Mouse (Mus musculus) limb, embryonic 14.5 days (tissue): ENCODE results near the gene Zbtb20. TPM values are rescaled to one million over a fixed set of nuclear protein-coding genes. Genes with fewer than 3 reads are reported as not detected.

ENCODE experiments used
- ATAC-seq: fragments of 200-750 bp; cut with Nextera tagmentation; 2 replicates; pipeline ENCODE4 v1.8.0; 2017; ENCODE audit warnings: low read depth, moderate number of reproducible peaks, moderate TSS enrichment; ENCODE audit not compliant: low FRiP score
- DNase-seq: peaks from one replicate; pipeline ENCODE4 v3.0.0-alpha.2; 2015; ENCODE audit warnings: low spot score
- H3K27ac ChIP-seq: fragments of 300-500 bp; sonication (generic); replicated peaks from 2 replicates; pipeline ENCODE4 v1.5.1; 2014; ENCODE audit warnings: low read depth, mild to moderate bottlenecking, low read length, moderate library complexity, mixed read lengths
- H3K27me3 ChIP-seq: fragments of 300-500 bp; sonication (generic); 2 replicates; pipeline ENCODE4 v1.6.1; 2014; ENCODE audit warnings: low read length, mixed read lengths; ENCODE audit not compliant: control insufficient read depth, insufficient read depth
- H3K36me3 ChIP-seq: fragments of 300-500 bp; sonication (generic); 2 replicates; pipeline ENCODE4 v1.6.1; 2014; ENCODE audit warnings: mild to moderate bottlenecking, low read length, moderate library complexity, mixed read lengths; ENCODE audit not compliant: control insufficient read depth, insufficient read depth
- H3K4me1 ChIP-seq: fragments of 300-500 bp; sonication (generic); 2 replicates; pipeline ENCODE4 v1.6.1; 2014; ENCODE audit warnings: antibody characterized with exemption, low read length, mixed read lengths; ENCODE audit not compliant: control insufficient read depth, insufficient read depth
- H3K4me2 ChIP-seq: fragments of 300-500 bp; sonication (generic); replicated peaks from 2 replicates; pipeline ENCODE4 v1.6.1; 2014; ENCODE audit warnings: low read depth, mild to moderate bottlenecking, low read length, moderate library complexity; ENCODE audit not compliant: severe bottlenecking
- H3K4me3 ChIP-seq: fragments of 300-500 bp; sonication (generic); replicated peaks from 2 replicates; pipeline ENCODE4 v1.5.1; 2014; ENCODE audit warnings: low read length
- H3K9ac ChIP-seq: fragments of 300-500 bp; sonication (generic); 2 replicates; pipeline ENCODE4 v1.6.1; 2014; ENCODE audit warnings: mild to moderate bottlenecking, low read depth, low read length, moderate library complexity; ENCODE audit not compliant: severe bottlenecking
- H3K9me3 ChIP-seq: fragments of 300-500 bp; sonication (generic); 2 replicates; pipeline ENCODE4 v1.6.1; 2016; ENCODE audit warnings: low read length; ENCODE audit not compliant: control insufficient read depth
- POLR2A ChIP-seq: fragments of 200-500 bp; IDR thresholded peaks from 2 replicates; pipeline ENCODE4 v1.8.0; 2012; ENCODE audit warnings: inconsistent platforms, mild to moderate bottlenecking, moderate library complexity, borderline replicate concordance; ENCODE audit not compliant: insufficient read depth, insufficient read length; ENCODE audit errors: extremely low read depth
- WGBS: fragments of 180-500 bp; shearing (Covaris S2); extraction: QIAGEN DNeasy Blood & Tissue Kit; methylation state at CpG from one replicate; pipeline ENCODE4 v1.1.7; 2014; 5-methylcytosine and 5-hydroxymethylcytosine counted together
- polyA plus RNA-seq, 2 experiments: library from polyadenylated mRNA; depleted of rRNA in 1 of 2; stranded (reverse) in 1 of 2; unstranded in 1 of 2; fragments of >200 nt; fragmentation: Nextera tagmentation in 1 of 2; extraction: Ambion mirVana in 1 of 2; gene quantifications; 2 replicates each; pipeline versions ENCODE4 v1.2.1 to v1.2.3; 2012 to 2014

Zbtb20 gene
- polyA plus RNA-seq, 2 experiments = 2.5 to 17.6 TPM

- 85% methylated on average over 7 of the region's 7 CpGs for WGBS
- DNase-seq (no peak), ATAC-seq (no peak)
- Histone ChIP-seq H3K27me3 (no peaks in the 10 kb centered on the region), H3K36me3 (no peaks in the 10 kb centered on the region), H3K9me3 (no peaks in the 10 kb centered on the region), H3K27ac (no peak overlapping the region), H3K4me3 (no peak overlapping the region), H3K9ac (no peak overlapping the region), H3K4me2 (no peak overlapping the region), H3K4me1 (no peaks in the 10 kb centered on the region)
- TF ChIP-seq POLR2A = no peak
These were observed 504.0 kb downstream of the Zbtb20 start for GRCm38 (mm10) chr16:43379351-43380325.

GRCm38 (mm10) chr16:43381183-43381582, 505.5 kb downstream of the Zbtb20 start:
- WGBS = 84% methylated on average over 2 of the region's 2 CpGs
- no peak for DNase-seq
- Histone ChIP-seq H3K9me3 (no peaks in the 10 kb centered on the region), H3K4me3 (no peak overlapping the region), H3K4me1 (no peaks in the 10 kb centered on the region), H3K27ac (no peak overlapping the region), H3K4me2 (no peak overlapping the region), H3K27me3 (no peaks in the 10 kb centered on the region), H3K9ac (no peak overlapping the region), H3K36me3 (no peaks in the 10 kb centered on the region)
- no peak for ATAC-seq
- TF ChIP-seq POLR2A = no peak

- no peaks in the 10 kb centered on the region for H3K4me1 ChIP-seq
- H3K9me3 ChIP-seq = no peaks in the 10 kb centered on the region
- no peak overlapping the region for H3K4me2 ChIP-seq
- H3K9ac ChIP-seq = no peak overlapping the region
- DNase-seq (no peak), ATAC-seq (no peak)
- H3K27me3 ChIP-seq = no peaks in the 10 kb centered on the region
- TF ChIP-seq POLR2A = no peak
- H3K27ac ChIP-seq = no peak overlapping the region
- H3K4me3 ChIP-seq = no peak overlapping the region
- 76% methylated on average over 7 of the region's 7 CpGs for WGBS
- no peaks in the 10 kb centered on the region for H3K36me3 ChIP-seq
These were observed 507.6 kb downstream of the Zbtb20 start for GRCm38 (mm10) chr16:43383149-43383740.

GRCm38 (mm10) chr16:43384953-43385619, 509.4 kb downstream of the Zbtb20 start:
- no peak for TF ChIP-seq POLR2A

GRCm38 (mm10) chr16:43385620-43386210, 510.0 kb downstream of the Zbtb20 start:
- DNase-seq (no peak), ATAC-seq (no peak)
- 66% methylated on average over 5 of the region's 5 CpGs for WGBS
- Histone ChIP-seq H3K36me3 (no peaks in the 10 kb centered on the region), H3K4me1 (no peaks in the 10 kb centered on the region), H3K4me2 (no peak overlapping the region), H3K9ac (no peak overlapping the region), H3K27me3 (no peaks in the 10 kb centered on the region), H3K9me3 (no peaks in the 10 kb centered on the region), H3K27ac (no peak overlapping the region), H3K4me3 (no peak overlapping the region)
- TF ChIP-seq POLR2A = no peak

More at GRCm38 (mm10) chr16:43384953-43385619, 509.4 kb downstream of the Zbtb20 start:
- H3K27ac ChIP-seq = no peak overlapping the region
- no peak overlapping the region for H3K4me2 ChIP-seq
- no peaks in the 10 kb centered on the region for H3K4me1 ChIP-seq
- H3K27me3 ChIP-seq = no peaks in the 10 kb centered on the region
- ATAC-seq (no peak), DNase-seq (no peak)
- H3K4me3 ChIP-seq = no peak overlapping the region
- H3K9ac ChIP-seq = no peak overlapping the region
- 68% methylated on average over 4 of the region's 4 CpGs for WGBS
- H3K36me3 ChIP-seq = no peaks in the 10 kb centered on the region
- no peaks in the 10 kb centered on the region for H3K9me3 ChIP-seq
